Mouse (Mus musculus) limb, embryonic 10.5 days (tissue): ENCODE data around the gene Gm1113. TPM values are rescaled to one million over a fixed set of nuclear protein-coding genes. Genes with fewer than 3 reads are reported as not detected.

Experiments used
- DNase-seq: peaks from one replicate; pipeline ENCODE4 v3.0.0-alpha.2; 2017; ENCODE audit warnings: low spot score
- H3K27ac ChIP-seq: fragments of 300-500 bp; sonication (generic); 2 replicates; pipeline ENCODE4 v1.5.1; 2016; ENCODE audit warnings: mild to moderate bottlenecking
- H3K27me3 ChIP-seq: fragments of 300-500 bp; sonication (generic); 2 replicates; pipeline ENCODE4 v1.6.1; 2016; ENCODE audit warnings: low read depth, mild to moderate bottlenecking; ENCODE audit not compliant: poor library complexity, severe bottlenecking
- H3K36me3 ChIP-seq: fragments of 300-500 bp; sonication (generic); 2 replicates; pipeline ENCODE4 v1.6.1; 2016; ENCODE audit warnings: mild to moderate bottlenecking, moderate library complexity
- H3K4me1 ChIP-seq: fragments of 300-500 bp; sonication (generic); 2 replicates; pipeline ENCODE4 v1.6.1; 2016
- H3K4me3 ChIP-seq: fragments of 300-500 bp; sonication (generic); 2 replicates; pipeline ENCODE4 v1.5.1; 2016; ENCODE audit warnings: mild to moderate bottlenecking, moderate library complexity
- H3K9me3 ChIP-seq: fragments of 300-500 bp; sonication (generic); replicated peaks from 2 replicates; pipeline ENCODE4 v1.6.1; 2016; ENCODE audit warnings: mild to moderate bottlenecking
- WGBS: fragments of 180-500 bp; shearing (Covaris S2); methylation state at CpG from one replicate; pipeline ENCODE4 v1.1.7; 2016; 5-methylcytosine and 5-hydroxymethylcytosine counted together
- polyA plus RNA-seq: library from polyadenylated mRNA; unstranded; fragments of >200 nt; fragmentation: Nextera tagmentation; extraction: Ambion mirVana; gene quantifications from 2 replicates; pipeline ENCODE4 v1.2.1, GENCODE M21; 2016

Gm1113 gene
- polyA plus RNA-seq, 1 experiment from 2014 or later = not detected

GRCm38 (mm10) chr9:35522821-35523515, 4.9 kb upstream of the Gm1113 start:
- WGBS = 57% methylated on average over 1 of the region's 1 CpGs
- peak overlapping the region; percentile 54 for H3K27ac ChIP-seq

GRCm38 (mm10) chr9:35522241-35522640, 4.2 kb upstream of the Gm1113 start:
- no peak for DNase-seq
- Histone ChIP-seq H3K36me3 (no peaks in the 10 kb centered on the region), H3K27ac (no peak overlapping the region), H3K9me3 (no peaks in the 10 kb centered on the region), H3K4me3 (no peak overlapping the region), H3K4me1 (peaks cover 37% of the 10 kb centered on the region), H3K27me3 (no peaks in the 10 kb centered on the region)
- WGBS = 73% methylated on average over 2 of the region's 2 CpGs

More at GRCm38 (mm10) chr9:35522821-35523515, 4.9 kb upstream of the Gm1113 start:
- Histone ChIP-seq H3K36me3 (no peaks in the 10 kb centered on the region), H3K9me3 (no peaks in the 10 kb centered on the region), H3K4me3 (no peak overlapping the region), H3K27me3 (no peaks in the 10 kb centered on the region), H3K4me1 (peaks cover 37% of the 10 kb centered on the region)
- DNase-seq = no peak

- 86% methylated on average over 6 of the region's 6 CpGs for WGBS
- Histone ChIP-seq H3K27ac (peak overlapping the region; percentile 27; the same call in 1 of the 2 replicates), H3K27me3 (no peaks in the 10 kb centered on the region), H3K4me1 (peaks cover 37% of the 10 kb centered on the region), H3K36me3 (no peaks in the 10 kb centered on the region), H3K4me3 (no peak overlapping the region), H3K9me3 (no peaks in the 10 kb centered on the region)
- DNase-seq = no peak
Measured at GRCm38 (mm10) chr9:35520631-35521348, 2.7 kb upstream of the Gm1113 start.

- peaks cover 11% of the 10 kb centered on the region for H3K4me1 ChIP-seq
- H3K27ac ChIP-seq = 0 out of 2 replicates have a peak overlapping the region, but pooled peaks have one; percentile 10
- WGBS = 95% methylated on average over 16 of the region's 16 CpGs
- H3K27me3 ChIP-seq = no peaks in the 10 kb centered on the region
- H3K4me3 ChIP-seq = no peak overlapping the region
- no peak for DNase-seq
- no peaks in the 10 kb centered on the region for H3K9me3 ChIP-seq
- H3K36me3 ChIP-seq = no peaks in the 10 kb centered on the region
Measured at GRCm38 (mm10) chr9:35516711-35517110, 1.4 kb downstream of the Gm1113 start.

- H3K4me1 ChIP-seq = peaks cover 6% of the 10 kb centered on the region
- no peak overlapping the region for H3K27ac ChIP-seq
- no peak overlapping the region for H3K4me3 ChIP-seq
- H3K9me3 ChIP-seq = no peaks in the 10 kb centered on the region
- 88% methylated on average over 5 of the region's 5 CpGs for WGBS
- H3K36me3 ChIP-seq = no peaks in the 10 kb centered on the region
- H3K27me3 ChIP-seq = no peaks in the 10 kb centered on the region
- DNase-seq = no peak
Measured at GRCm38 (mm10) chr9:35516182-35516581, 1.9 kb downstream of the Gm1113 start.

- no peaks in the 10 kb centered on the region for H3K9me3 ChIP-seq
- 90% methylated on average over 4 of the region's 4 CpGs for WGBS
- no peak overlapping the region for H3K27ac ChIP-seq
- 0 out of 2 replicates have a peak, but pooled peaks cover 3% of the 10 kb centered on the region for H3K4me1 ChIP-seq
- H3K4me3 ChIP-seq = no peak overlapping the region
- no peaks in the 10 kb centered on the region for H3K36me3 ChIP-seq
- no peak for DNase-seq
- no peaks in the 10 kb centered on the region for H3K27me3 ChIP-seq
Measured at GRCm38 (mm10) chr9:35513900-35514299, 4.2 kb downstream of the Gm1113 start.

GRCm38 (mm10) chr9:35508234-35508633, 9.8 kb downstream of the Gm1113 start:
- peak; percentile 49 for DNase-seq
- Histone ChIP-seq H3K4me3 (no peak overlapping the region), H3K4me1 (peaks cover 8% of the 10 kb centered on the region; the same call in 1 of the 2 replicates), H3K9me3 (no peaks in the 10 kb centered on the region), H3K36me3 (peaks cover 27% of the 10 kb centered on the region), H3K27me3 (no peaks in the 10 kb centered on the region), H3K27ac (peak overlapping the region; percentile 1; the same call in 1 of the 2 replicates)
- 57% methylated on average over 8 of the region's 8 CpGs for WGBS

- Histone ChIP-seq H3K4me3 (no peak overlapping the region), H3K27me3 (no peaks in the 10 kb centered on the region), H3K27ac (no peak overlapping the region), H3K4me1 (no peaks in the 10 kb centered on the region), H3K9me3 (no peaks in the 10 kb centered on the region), H3K36me3 (peaks cover 79% of the 10 kb centered on the region)
- 92% methylated on average over 10 of the region's 10 CpGs for WGBS
- DNase-seq = no peak
Measured at GRCm38 (mm10) chr9:35502361-35503000, 15.6 kb downstream of the Gm1113 start.

GRCm38 (mm10) chr9:35499946-35500345, 18.1 kb downstream of the Gm1113 start:
- no peaks in the 10 kb centered on the region for H3K9me3 ChIP-seq
- H3K4me3 ChIP-seq = no peak overlapping the region
- DNase-seq = no peak
- peaks cover 91% of the 10 kb centered on the region for H3K36me3 ChIP-seq
- H3K27me3 ChIP-seq = no peaks in the 10 kb centered on the region
- H3K27ac ChIP-seq = no peak overlapping the region
- H3K4me1 ChIP-seq = peaks cover 9% of the 10 kb centered on the region
- 94% methylated on average over 6 of the region's 6 CpGs for WGBS

- H3K36me3 ChIP-seq = peaks cover 80% of the 10 kb centered on the region
- H3K27ac ChIP-seq = no peak overlapping the region
- H3K27me3 ChIP-seq = no peaks in the 10 kb centered on the region
- DNase-seq = no peak
- H3K4me3 ChIP-seq = no peak overlapping the region
- WGBS = 75% methylated on average over 3 of the region's 3 CpGs
- no peaks in the 10 kb centered on the region for H3K9me3 ChIP-seq
- H3K4me1 ChIP-seq = peaks cover 24% of the 10 kb centered on the region
Measured at GRCm38 (mm10) chr9:35495471-35495870, 22.6 kb downstream of the Gm1113 start.

GRCm38 (mm10) chr9:35494937-35495336, 23.1 kb downstream of the Gm1113 start:
- no peak for DNase-seq
- Histone ChIP-seq H3K4me1 (peaks cover 24% of the 10 kb centered on the region), H3K36me3 (peaks cover 78% of the 10 kb centered on the region), H3K4me3 (no peak overlapping the region), H3K9me3 (no peaks in the 10 kb centered on the region), H3K27ac (no peak overlapping the region), H3K27me3 (no peaks in the 10 kb centered on the region)
- 46% methylated on average over 4 of the region's 4 CpGs for WGBS

GRCm38 (mm10) chr9:35493733-35494092, 24.4 kb downstream of the Gm1113 start:
- 77% methylated on average over 4 of the region's 4 CpGs for WGBS
- Histone ChIP-seq H3K9me3 (no peaks in the 10 kb centered on the region), H3K4me1 (peaks cover 24% of the 10 kb centered on the region), H3K27ac (peak overlapping the region; percentile 25; the same call in 1 of the 2 replicates), H3K36me3 (peaks cover 78% of the 10 kb centered on the region), H3K27me3 (no peaks in the 10 kb centered on the region), H3K4me3 (no peak overlapping the region)
- no peak for DNase-seq
